Mouse (Mus musculus) CH12.LX (cell line): ENCODE results near the gene Hist1h4k.

Source experiments
- CHD2 ChIP-seq: IDR thresholded peaks from 2 replicates; pipeline ENCODE4 v1.6.1; 2011; ENCODE audit warnings: low read length, improper control_type of control experiment
- EP300 ChIP-seq: IDR thresholded peaks from 2 replicates; pipeline ENCODE4 v1.6.1; 2011; ENCODE audit warnings: low read length, improper control_type of control experiment
- KAT2A ChIP-seq: IDR thresholded peaks from 2 replicates; pipeline ENCODE4 v1.6.1; 2012; ENCODE audit warnings: low read length, improper control_type of control experiment, inconsistent platforms; ENCODE audit not compliant: insufficient replicate concordance
- NRF1 ChIP-seq: IDR thresholded peaks from 2 replicates; pipeline ENCODE4 v1.6.1; 2014; ENCODE audit warnings: low read depth, mild to moderate bottlenecking, inconsistent platforms, low read length, improper control_type of control experiment, moderate library complexity
- TCF12 ChIP-seq: IDR thresholded peaks from 2 replicates; pipeline ENCODE4 v1.6.1; 2014; ENCODE audit warnings: low read depth, mild to moderate bottlenecking, inconsistent platforms, low read length, improper control_type of control experiment

GRCm38 (mm10) chr13:21733466-21733865, 16.8 kb downstream of the Hist1h4k start:
- TF ChIP-seq TCF12 (no peak), CHD2 (no peak), NRF1 (no peak), KAT2A (no peak), EP300 (no peak)
